Comparison of ENCODE assay signal across 8 mouse cellular contexts in genomic region chr15:82416797-82417789, GRCm38 (mm10). TPM values are rescaled to one million over a fixed set of nuclear protein-coding genes. Genes with fewer than 3 reads are reported as not detected.
DNase-seq lines count a peak whose midpoint lies in the region; ATAC-seq and TF ChIP-seq lines count a peak whose summit lies in the region.

No protein-coding gene starts in this region.

- DNase-seq in forebrain, embryonic 14.5 days (ENCODE audit: low spot score) = peak; percentile 72
- peak; percentile 91 for DNase-seq in heart, postnatal 10 days
- DNase-seq in large intestine, adult 2 months (ENCODE audit: low read depth, low spot score) = peak; percentile 64
- DNase-seq in telencephalon, adult 2 months (ENCODE audit: low read depth, low spot score) = peak; percentile 34

- 18% methylated on average over 16 of the region's 16 CpGs for WGBS in forebrain, embryonic 14.5 days
- 26% methylated on average over 16 of the region's 16 CpGs for WGBS in large intestine, adult 2 months
- 36% methylated on average over 16 of the region's 16 CpGs for WGBS in liver, embryonic 16.5 days (ENCODE audit: insufficient replicate concordance)
- whole genome bisulfite sequencing in neural tube, embryonic 13.5 days = 20% methylated on average over 15 of the region's 16 CpGs

- ATAC-seq in cerebellum, adult (ENCODE audit: insufficient number of reproducible peaks, low FRiP score, low TSS enrichment) = peak; percentile 99
- peak; percentile 72 for ATAC-seq in forebrain, embryonic 14.5 days
- peak; percentile 74 for ATAC-seq in liver, embryonic 16.5 days (ENCODE audit: low read depth)
- ATAC-seq in neural tube, embryonic 13.5 days (ENCODE audit: low read depth) = peak; percentile 84; the same call in 1 of the 2 replicates

- H3K9ac ChIP-seq in ES-Bruce4 (ENCODE audit: low read depth, poor library complexity, severe bottlenecking) = no peak overlapping the region
- H3K9ac ChIP-seq in forebrain, embryonic 14.5 days (ENCODE audit: low read length) = peak overlapping the region; percentile 35; the same call in 1 of the 2 replicates
- no peak overlapping the region for H3K9ac ChIP-seq in liver, embryonic 16.5 days (ENCODE audit: low read depth, low read length)
- H3K9ac ChIP-seq in neural tube, embryonic 13.5 days = 0 out of 2 replicates have a peak overlapping the region, but pooled peaks have one; percentile 31

- intact Hi-C loops in heart, postnatal 10 days (cut with DNase I) = loop anchor here (1.0 to 2.0 kb wide), 3 partner anchors 36 to 151 kb away; partner anchors contain the start of genes Cyp2d22 and Ndufa6

- no peak for TF ChIP-seq EP300 in ES-Bruce4 (IDR thresholded peaks at IDR 0.05; ENCODE audit: insufficient read depth, low read depth, low read length)

- no peaks in the 10 kb centered on the region for H3K4me1 ChIP-seq in ES-Bruce4 (ENCODE audit: control insufficient read depth, insufficient read depth, low read length)
- no peaks in the 10 kb centered on the region for H3K4me1 ChIP-seq in forebrain, embryonic 14.5 days (ENCODE audit: control insufficient read depth, insufficient read depth, low read length)
- no peaks in the 10 kb centered on the region for H3K4me1 ChIP-seq in liver, embryonic 16.5 days (ENCODE audit: control insufficient read depth, low read depth, low read length)
- peaks cover 12% of the 10 kb centered on the region for H3K4me1 ChIP-seq in neural tube, embryonic 13.5 days (replicated peaks)

- no peak for TF ChIP-seq POLR2A in ES-Bruce4 (IDR thresholded peaks at IDR 0.05; ENCODE audit: insufficient read depth, low read length)

- H3K4me2 ChIP-seq in forebrain, embryonic 14.5 days (ENCODE audit: low read length) = peak overlapping the region; percentile 16; the same call in 1 of the 2 replicates
- H3K4me2 ChIP-seq in liver, embryonic 16.5 days (ENCODE audit: low read depth, low read length) = no peak overlapping the region
- peak overlapping the region; percentile 31 for H3K4me2 ChIP-seq in neural tube, embryonic 13.5 days

- no peak overlapping the region for H3K27ac ChIP-seq in ES-Bruce4 (ENCODE audit: insufficient read depth, low read length)
- no peak overlapping the region for H3K27ac ChIP-seq in forebrain, embryonic 14.5 days (ENCODE audit: low read depth, low read length)
- no peak overlapping the region for H3K27ac ChIP-seq in liver, embryonic 16.5 days (ENCODE audit: low read length)
- H3K27ac ChIP-seq in neural tube, embryonic 13.5 days (replicated peaks) = no peak overlapping the region

- TF ChIP-seq CTCF in ES-Bruce4 (IDR thresholded peaks at IDR 0.05; ENCODE audit: low read depth, low read length) = peak; percentile 66

- H3K4me3 ChIP-seq in ES-Bruce4 (ENCODE audit: low read depth, low read length) = peak overlapping the region; percentile 40
- H3K4me3 ChIP-seq in forebrain, embryonic 14.5 days (ENCODE audit: low read depth, low read length) = no peak overlapping the region
- no peak overlapping the region for H3K4me3 ChIP-seq in liver, embryonic 16.5 days (ENCODE audit: low read depth, low read length)
- H3K4me3 ChIP-seq in neural tube, embryonic 13.5 days = no peak overlapping the region

- no peaks in the 10 kb centered on the region for H3K9me3 ChIP-seq in ES-Bruce4 (replicated peaks; ENCODE audit: control insufficient read depth, insufficient read depth, low read length, poor library complexity, severe bottlenecking)
- no peaks in the 10 kb centered on the region for H3K9me3 ChIP-seq in forebrain, embryonic 14.5 days (replicated peaks; ENCODE audit: control insufficient read depth, low read length)
- H3K9me3 ChIP-seq in liver, embryonic 16.5 days (replicated peaks; ENCODE audit: control insufficient read depth, low read length) = no peaks in the 10 kb centered on the region
- no peaks in the 10 kb centered on the region for H3K9me3 ChIP-seq in neural tube, embryonic 13.5 days

- H3K36me3 ChIP-seq in ES-Bruce4 (ENCODE audit: control insufficient read depth, insufficient read depth, low read length, poor library complexity, severe bottlenecking) = no peaks in the 10 kb centered on the region
- H3K36me3 ChIP-seq in forebrain, embryonic 14.5 days (ENCODE audit: control insufficient read depth, insufficient read depth, low read length) = no peaks in the 10 kb centered on the region
- no peaks in the 10 kb centered on the region for H3K36me3 ChIP-seq in liver, embryonic 16.5 days (ENCODE audit: control insufficient read depth, insufficient read depth)
- no peaks in the 10 kb centered on the region for H3K36me3 ChIP-seq in neural tube, embryonic 13.5 days

- no peaks in the 10 kb centered on the region for H3K27me3 ChIP-seq in ES-Bruce4 (ENCODE audit: control insufficient read depth, insufficient read depth, low read length, poor library complexity, severe bottlenecking)
- no peaks in the 10 kb centered on the region for H3K27me3 ChIP-seq in forebrain, embryonic 14.5 days (replicated peaks; ENCODE audit: control insufficient read depth, insufficient read depth, low read length)
- H3K27me3 ChIP-seq in liver, embryonic 16.5 days (ENCODE audit: control insufficient read depth, insufficient read depth, low read depth, low read length) = no peaks in the 10 kb centered on the region
- H3K27me3 ChIP-seq in neural tube, embryonic 13.5 days = no peaks in the 10 kb centered on the region

RNA-seq across cellular contexts. Expression of gene Cyp2d10, which starts 10.1 kb away (rescaled TPM):
- not detected in 2 replicates for polyA plus RNA-seq in ES-Bruce4 (2011; ENCODE audit: insufficient read depth, insufficient read length, low read depth, missing spikeins)
- polyA plus RNA-seq in forebrain, embryonic 14.5 days (2014; fragmentation: Nextera tagmentation; extraction: Ambion mirVana) = not detected in 2 replicates
- not detected for total RNA-seq in heart, postnatal 10 days (2021)
- 0.14 and 0.64 TPM in 2 replicates for polyA plus RNA-seq in large intestine, adult 2 months (2012; rRNA removed)
- 72.1 and 86.0 TPM in 2 replicates for polyA plus RNA-seq in liver, embryonic 16.5 days (2015; fragmentation: Nextera tagmentation; extraction: Ambion mirVana)
- polyA plus RNA-seq in neural tube, embryonic 13.5 days (2015; fragmentation: Nextera tagmentation; extraction: Ambion mirVana) = not detected in 2 replicates

RNA-seq across cellular contexts. Expression of gene Cyp2d9, which starts 16.1 kb away (rescaled TPM):
- not detected in 2 replicates for polyA plus RNA-seq in ES-Bruce4 (2011; ENCODE audit: insufficient read depth, insufficient read length, low read depth, missing spikeins)
- polyA plus RNA-seq in forebrain, embryonic 14.5 days (2014; fragmentation: Nextera tagmentation; extraction: Ambion mirVana) = not detected in 2 replicates
- not detected for total RNA-seq in heart, postnatal 10 days (2021)
- 0.12 TPM in 1 of 2 replicates, not detected in the other for polyA plus RNA-seq in large intestine, adult 2 months (2012; rRNA removed)
- polyA plus RNA-seq in liver, embryonic 16.5 days (2015; fragmentation: Nextera tagmentation; extraction: Ambion mirVana) = 3.0 and 4.2 TPM in 2 replicates
- not detected in 2 replicates for polyA plus RNA-seq in neural tube, embryonic 13.5 days (2015; fragmentation: Nextera tagmentation; extraction: Ambion mirVana)

RNA-seq across cellular contexts. Expression of gene Cyp2d11, which starts 23.3 kb away (rescaled TPM):
- polyA plus RNA-seq in ES-Bruce4 (2011; ENCODE audit: insufficient read depth, insufficient read length, low read depth, missing spikeins) = not detected in 2 replicates
- not detected in 2 replicates for polyA plus RNA-seq in forebrain, embryonic 14.5 days (2014; fragmentation: Nextera tagmentation; extraction: Ambion mirVana)
- total RNA-seq in heart, postnatal 10 days (2021) = not detected
- polyA plus RNA-seq in large intestine, adult 2 months (2012; rRNA removed) = not detected in 2 replicates
- not detected in 2 replicates for polyA plus RNA-seq in liver, embryonic 16.5 days (2015; fragmentation: Nextera tagmentation; extraction: Ambion mirVana)
- polyA plus RNA-seq in neural tube, embryonic 13.5 days (2015; fragmentation: Nextera tagmentation; extraction: Ambion mirVana) = not detected in 2 replicates

RNA-seq across cellular contexts. Expression of gene Cyp2d22, which starts 37.0 kb away (rescaled TPM):
- polyA plus RNA-seq in ES-Bruce4 (2011; ENCODE audit: insufficient read depth, insufficient read length, low read depth, missing spikeins) = 1.1 and 1.9 TPM in 2 replicates
- polyA plus RNA-seq in forebrain, embryonic 14.5 days (2014; fragmentation: Nextera tagmentation; extraction: Ambion mirVana) = 0.63 and 1.2 TPM in 2 replicates
- 10 to 100 TPM; 17.7 to 30.5 TPM for total RNA-seq in heart, postnatal 10 days (2021)
- polyA plus RNA-seq in large intestine, adult 2 months (2012; rRNA removed) = 22.4 and 44.0 TPM in 2 replicates
- polyA plus RNA-seq in liver, embryonic 16.5 days (2015; fragmentation: Nextera tagmentation; extraction: Ambion mirVana) = 20.1 and 20.6 TPM in 2 replicates
- polyA plus RNA-seq in neural tube, embryonic 13.5 days (2015; fragmentation: Nextera tagmentation; extraction: Ambion mirVana) = 1.5 and 3.5 TPM in 2 replicates

Comparison
In these comparisons a context has a peak if more than half of its experiments do, and no peak if none do; other contexts are left out.
1. H3K9ac ChIP-seq: peak in forebrain, embryonic 14.5 days (single experiment) and neural tube, embryonic 13.5 days (single experiment); none in ES-Bruce4 (single experiment) and liver, embryonic 16.5 days (single experiment).
2. DNase-seq: peak in every context shown above with its lines; median percentile 91 in heart, postnatal 10 days; 72 in forebrain, embryonic 14.5 days; 64 in large intestine, adult 2 months; 34 in telencephalon, adult 2 months.
3. RNA of gene Cyp2d10, which starts 10.1 kb away (polyA plus RNA-seq): 72.1 to 86.0 TPM in liver, embryonic 16.5 days; 0.14 to 0.64 TPM in large intestine, adult 2 months, not detected in ES-Bruce4, not detected in forebrain, embryonic 14.5 days and not detected in neural tube, embryonic 13.5 days; every median in the first group is over 10 times any median in the second.
4. Peak in every context shown above with its lines, with median percentiles within 50 percentile points of each other: ATAC-seq.